ENCODE assay signal across 10 mouse cellular contexts in the genomic region with DNA sequence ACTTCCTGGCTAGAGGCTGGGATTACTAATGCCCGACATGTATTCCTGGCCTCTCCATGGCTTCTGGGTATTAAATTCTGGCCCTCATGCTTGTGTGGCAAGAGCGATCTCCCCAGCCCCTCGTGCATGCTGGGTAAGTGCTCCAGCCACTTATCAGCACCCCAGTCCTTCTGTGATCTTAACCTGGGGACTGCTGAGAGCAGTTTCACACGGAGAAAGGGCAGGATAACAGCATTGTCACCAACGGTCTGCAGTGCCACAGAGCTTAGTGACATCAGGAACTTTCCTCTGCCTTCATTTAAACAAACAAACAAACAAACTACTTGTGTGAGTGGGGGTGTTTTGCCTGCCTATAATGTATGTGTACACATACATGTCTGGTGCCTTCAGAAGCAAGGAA. TPM values are rescaled to one million over a fixed set of nuclear protein-coding genes. Genes with fewer than 3 reads are reported as not detected.
DNase-seq lines count a peak whose midpoint lies in the region; ATAC-seq and TF ChIP-seq lines count a peak whose summit lies in the region.
"Had no signal": no experiment of that assay in that cellular context is flagged by ENCODE, and none has a peak within 500 bp of the region (broad histone marks: within the 10 kb centered on the region; RNA-seq: fewer than 3 reads in every experiment).

No protein-coding gene starts in this region.

- TF ChIP-seq POLR2A in heart, adult 2 months (IDR thresholded peaks at IDR 0.05; ENCODE audit: insufficient read depth, low read depth, low read length) = no peak

- no peaks in the 10 kb centered on the region for H3K79me2 ChIP-seq in heart, adult 2 months (replicated peaks; ENCODE audit: control insufficient read depth, insufficient read depth, low read length)

- peak overlapping the region; percentile 75 for H3K4me2 ChIP-seq in heart, embryonic 15.5 days
- 0 out of 2 replicates have a peak overlapping the region, but pooled peaks have one; percentile 51 for H3K4me2 ChIP-seq in midbrain, embryonic 11.5 days
- H3K4me2 ChIP-seq in midbrain, embryonic 15.5 days = no peak overlapping the region
- no peak overlapping the region for H3K4me2 ChIP-seq in midbrain, embryonic 14.5 days (ENCODE audit: low read length)

- no peak overlapping the region for H3K27ac ChIP-seq in heart, embryonic 15.5 days
- no peak overlapping the region for H3K27ac ChIP-seq in heart, adult 2 months
- H3K27ac ChIP-seq in midbrain, embryonic 11.5 days (ENCODE audit: low read depth, low read length) = no peak overlapping the region
- H3K27ac ChIP-seq in midbrain, embryonic 15.5 days = no peak overlapping the region
- no peak overlapping the region for H3K27ac ChIP-seq in limb, embryonic 10.5 days
- no peak overlapping the region for H3K27ac ChIP-seq in midbrain, embryonic 14.5 days (replicated peaks; ENCODE audit: low read depth, low read length)

- peak overlapping the region; percentile 42 for H3K4me3 ChIP-seq in heart, embryonic 15.5 days
- H3K4me3 ChIP-seq in heart, adult 2 months = no peak overlapping the region
- no peak overlapping the region for H3K4me3 ChIP-seq in midbrain, embryonic 11.5 days (ENCODE audit: low read depth, low read length)
- H3K4me3 ChIP-seq in midbrain, embryonic 15.5 days = no peak overlapping the region
- H3K4me3 ChIP-seq in limb, embryonic 10.5 days = peak overlapping the region; percentile 42; the same call in 1 of the 2 replicates
- H3K4me3 ChIP-seq in midbrain, embryonic 14.5 days (replicated peaks; ENCODE audit: low read depth, low read length) = no peak overlapping the region

- DNase-seq in heart, adult 2 months = no peak
- DNase-seq in midbrain, embryonic 11.5 days (ENCODE audit: low spot score, missing footprints) = no peak
- DNase-seq in limb, embryonic 10.5 days (ENCODE audit: low spot score) = no peak
- no peak for DNase-seq in midbrain, embryonic 14.5 days
- no peak for DNase-seq in cerebellum, adult 9-10 months
- DNase-seq: cerebellum, postnatal 10 days; kidney, postnatal 36 days had no signal

- peaks cover 61% of the 10 kb centered on the region for H3K27me3 ChIP-seq in heart, embryonic 15.5 days
- H3K27me3 ChIP-seq in heart, adult 2 months (ENCODE audit: control insufficient read depth, insufficient read depth, low read length) = peaks cover 2% of the 10 kb centered on the region
- peaks cover 23% of the 10 kb centered on the region for H3K27me3 ChIP-seq in midbrain, embryonic 11.5 days (ENCODE audit: control insufficient read depth, insufficient read depth, low read length)
- H3K27me3 ChIP-seq in midbrain, embryonic 15.5 days (replicated peaks) = peaks cover 44% of the 10 kb centered on the region
- H3K27me3 ChIP-seq in limb, embryonic 10.5 days (ENCODE audit: low read depth, poor library complexity, severe bottlenecking) = peaks cover 60% of the 10 kb centered on the region
- H3K27me3 ChIP-seq in midbrain, embryonic 14.5 days (ENCODE audit: control insufficient read depth, insufficient read depth, low read length) = peaks cover 17% of the 10 kb centered on the region

- no peak for TF ChIP-seq EP300 in heart, adult 2 months (IDR thresholded peaks at IDR 0.05; ENCODE audit: insufficient read depth, low read depth, low read length)

- H3K4me1 ChIP-seq in heart, embryonic 15.5 days (replicated peaks) = peaks cover 19% of the 10 kb centered on the region
- H3K4me1 ChIP-seq in heart, adult 2 months (ENCODE audit: control insufficient read depth, insufficient read depth, low read length) = peaks cover 4% of the 10 kb centered on the region; the same call in 1 of the 2 replicates
- H3K4me1 ChIP-seq in midbrain, embryonic 11.5 days (ENCODE audit: control insufficient read depth, insufficient read depth, low read length) = peaks cover 3% of the 10 kb centered on the region; the same call in 1 of the 2 replicates
- peaks cover 11% of the 10 kb centered on the region for H3K4me1 ChIP-seq in midbrain, embryonic 15.5 days
- H3K4me1 ChIP-seq in limb, embryonic 10.5 days = peaks cover 36% of the 10 kb centered on the region
- peaks cover 17% of the 10 kb centered on the region; the same call in 1 of the 2 replicates for H3K4me1 ChIP-seq in midbrain, embryonic 14.5 days (ENCODE audit: control insufficient read depth, insufficient read depth, low read length)

- ATAC-seq in heart, embryonic 15.5 days (replicated peaks; ENCODE audit: insufficient number of reproducible peaks, insufficient read depth, low FRiP score, low read depth) = no peak
- ATAC-seq in midbrain, embryonic 11.5 days (ENCODE audit: low FRiP score) = no peak
- no peak for ATAC-seq in midbrain, embryonic 15.5 days (replicated peaks)
- ATAC-seq in midbrain, embryonic 14.5 days (ENCODE audit: low FRiP score, low TSS enrichment) = no peak
- ATAC-seq in granulocyte monocyte progenitor cell, adult 5-6 weeks (replicated peaks; ENCODE audit: poor library complexity, severe bottlenecking) = no peak

- H3K9me3 ChIP-seq in heart, embryonic 15.5 days (replicated peaks) = no peaks in the 10 kb centered on the region
- H3K9me3 ChIP-seq in midbrain, embryonic 11.5 days (ENCODE audit: control insufficient read depth, low read length) = no peaks in the 10 kb centered on the region
- no peaks in the 10 kb centered on the region for H3K9me3 ChIP-seq in midbrain, embryonic 15.5 days
- H3K9me3 ChIP-seq in limb, embryonic 10.5 days (replicated peaks) = no peaks in the 10 kb centered on the region
- no peaks in the 10 kb centered on the region for H3K9me3 ChIP-seq in midbrain, embryonic 14.5 days (ENCODE audit: control insufficient read depth, low read length)

- no peaks in the 10 kb centered on the region for H3K36me3 ChIP-seq in heart, embryonic 15.5 days
- H3K36me3 ChIP-seq in heart, adult 2 months (ENCODE audit: control insufficient read depth, insufficient read depth, low read length) = no peaks in the 10 kb centered on the region
- H3K36me3 ChIP-seq in midbrain, embryonic 11.5 days (ENCODE audit: control insufficient read depth, insufficient read depth, low read length) = no peaks in the 10 kb centered on the region
- no peaks in the 10 kb centered on the region for H3K36me3 ChIP-seq in midbrain, embryonic 15.5 days (replicated peaks)
- H3K36me3 ChIP-seq in limb, embryonic 10.5 days = no peaks in the 10 kb centered on the region
- no peaks in the 10 kb centered on the region for H3K36me3 ChIP-seq in midbrain, embryonic 14.5 days (ENCODE audit: control insufficient read depth, insufficient read depth, low read length)

- TF ChIP-seq CTCF in heart, adult 2 months (IDR thresholded peaks at IDR 0.05) = no peak

- intact Hi-C loops in heart, adult 2 months (cut with DNase I) = no loop called here

- 5% methylated on average over 5 of the region's 5 CpGs for WGBS in heart, embryonic 15.5 days
- 20% methylated on average over 5 of the region's 5 CpGs for WGBS in heart, adult 2 months
- 20% methylated on average over 5 of the region's 5 CpGs for WGBS in midbrain, embryonic 11.5 days
- WGBS in midbrain, embryonic 15.5 days = 15% methylated on average over 5 of the region's 5 CpGs
- WGBS in limb, embryonic 10.5 days = 10% methylated on average over 5 of the region's 5 CpGs
- WGBS in midbrain, embryonic 14.5 days = 17% methylated on average over 5 of the region's 5 CpGs

- no peak overlapping the region for H3K9ac ChIP-seq in heart, embryonic 15.5 days
- H3K9ac ChIP-seq in heart, adult 2 months (ENCODE audit: low read depth, low read length) = no peak overlapping the region
- H3K9ac ChIP-seq in midbrain, embryonic 11.5 days (ENCODE audit: low read length) = no peak overlapping the region
- H3K9ac ChIP-seq in midbrain, embryonic 15.5 days = no peak overlapping the region
- H3K9ac ChIP-seq in midbrain, embryonic 14.5 days (replicated peaks; ENCODE audit: low read length) = 0 out of 2 replicates have a peak overlapping the region, but pooled peaks have one; percentile 6

RNA-seq across cellular contexts. Expression of gene H2-DMb2, which starts 2.9 kb away (rescaled TPM):
- 0.69 and 2.5 TPM in 2 replicates for polyA plus RNA-seq in heart, embryonic 15.5 days (2015; fragmentation: Nextera tagmentation; extraction: Ambion mirVana)
- total RNA-seq in heart, adult 2 months (2021) = 1 to 10 TPM; 2.1 to 2.3 TPM
- polyA plus RNA-seq in heart, adult 2 months (2012; rRNA removed) = 2.3 and 7.6 TPM in 2 replicates
- polyA plus RNA-seq in midbrain, embryonic 11.5 days (2014; fragmentation: Nextera tagmentation; extraction: Ambion mirVana) = not detected in 2 replicates
- 0.27 and 0.65 TPM in 2 replicates for polyA plus RNA-seq in midbrain, embryonic 15.5 days (2015; fragmentation: Nextera tagmentation; extraction: Ambion mirVana)
- polyA plus RNA-seq in limb, embryonic 10.5 days (2016; fragmentation: Nextera tagmentation; extraction: Ambion mirVana) = 0.18 and 0.40 TPM in 2 replicates
- polyA plus RNA-seq in midbrain, embryonic 14.5 days (2014; fragmentation: Nextera tagmentation; extraction: Ambion mirVana) = 0.15 and 0.18 TPM in 2 replicates
- 3.2 and 3.6 TPM in 2 replicates for total RNA-seq in granulocyte monocyte progenitor cell, adult 5-6 weeks (2014; fragmentation: Nextera tagmentation)
- 3.8 and 7.1 TPM in 2 replicates for total RNA-seq in granulocyte monocyte progenitor cell, adult 5-6 weeks (2017)

RNA-seq across cellular contexts. Expression of gene H2-DMb1, which starts 12.6 kb away (rescaled TPM):
- polyA plus RNA-seq in heart, embryonic 15.5 days (2015; fragmentation: Nextera tagmentation; extraction: Ambion mirVana) = 0.34 and 3.2 TPM in 2 replicates
- 1 to 10 TPM; 1.6 to 2.2 TPM for total RNA-seq in heart, adult 2 months (2021)
- 8.9 and 19.1 TPM in 2 replicates for polyA plus RNA-seq in heart, adult 2 months (2012; rRNA removed)
- polyA plus RNA-seq in midbrain, embryonic 11.5 days (2014; fragmentation: Nextera tagmentation; extraction: Ambion mirVana) = 0.25 and 0.38 TPM in 2 replicates
- 0.79 and 1.2 TPM in 2 replicates for polyA plus RNA-seq in midbrain, embryonic 15.5 days (2015; fragmentation: Nextera tagmentation; extraction: Ambion mirVana)
- polyA plus RNA-seq in limb, embryonic 10.5 days (2016; fragmentation: Nextera tagmentation; extraction: Ambion mirVana) = 0.18 and 0.51 TPM in 2 replicates
- polyA plus RNA-seq in midbrain, embryonic 14.5 days (2014; fragmentation: Nextera tagmentation; extraction: Ambion mirVana) = 0.38 and 0.91 TPM in 2 replicates
- total RNA-seq in granulocyte monocyte progenitor cell, adult 5-6 weeks (2014; fragmentation: Nextera tagmentation) = 55.3 and 56.9 TPM in 2 replicates
- 47.9 and 48.5 TPM in 2 replicates for total RNA-seq in granulocyte monocyte progenitor cell, adult 5-6 weeks (2017)

RNA-seq across cellular contexts. Expression of gene Brd2, which starts 17.8 kb away (rescaled TPM):
- 59.0 and 77.7 TPM in 2 replicates for polyA plus RNA-seq in heart, embryonic 15.5 days (2015; fragmentation: Nextera tagmentation; extraction: Ambion mirVana)
- total RNA-seq in heart, adult 2 months (2021) = 10 to 100 TPM; 67.6 to 71.1 TPM
- polyA plus RNA-seq in heart, adult 2 months (2012; rRNA removed) = 78.9 and 118 TPM in 2 replicates
- polyA plus RNA-seq in midbrain, embryonic 11.5 days (2014; fragmentation: Nextera tagmentation; extraction: Ambion mirVana) = 98.7 and 99.2 TPM in 2 replicates
- 137 and 140 TPM in 2 replicates for polyA plus RNA-seq in midbrain, embryonic 15.5 days (2015; fragmentation: Nextera tagmentation; extraction: Ambion mirVana)
- 140 and 145 TPM in 2 replicates for polyA plus RNA-seq in limb, embryonic 10.5 days (2016; fragmentation: Nextera tagmentation; extraction: Ambion mirVana)
- 160 and 171 TPM in 2 replicates for polyA plus RNA-seq in midbrain, embryonic 14.5 days (2014; fragmentation: Nextera tagmentation; extraction: Ambion mirVana)
- 165 and 218 TPM in 2 replicates for total RNA-seq in granulocyte monocyte progenitor cell, adult 5-6 weeks (2014; fragmentation: Nextera tagmentation)
- total RNA-seq in granulocyte monocyte progenitor cell, adult 5-6 weeks (2017) = 273 and 284 TPM in 2 replicates

RNA-seq across cellular contexts. Expression of gene H2-DMa, which starts 20.9 kb away (rescaled TPM):
- polyA plus RNA-seq in heart, embryonic 15.5 days (2015; fragmentation: Nextera tagmentation; extraction: Ambion mirVana) = 6.0 and 13.6 TPM in 2 replicates
- 1 to 10 TPM; 4.0 to 7.5 TPM for total RNA-seq in heart, adult 2 months (2021)
- polyA plus RNA-seq in heart, adult 2 months (2012; rRNA removed) = 12.2 and 21.3 TPM in 2 replicates
- polyA plus RNA-seq in midbrain, embryonic 11.5 days (2014; fragmentation: Nextera tagmentation; extraction: Ambion mirVana) = 8.0 and 9.5 TPM in 2 replicates
- 17.2 and 18.8 TPM in 2 replicates for polyA plus RNA-seq in midbrain, embryonic 15.5 days (2015; fragmentation: Nextera tagmentation; extraction: Ambion mirVana)
- 4.2 and 5.3 TPM in 2 replicates for polyA plus RNA-seq in limb, embryonic 10.5 days (2016; fragmentation: Nextera tagmentation; extraction: Ambion mirVana)
- polyA plus RNA-seq in midbrain, embryonic 14.5 days (2014; fragmentation: Nextera tagmentation; extraction: Ambion mirVana) = 16.7 and 20.4 TPM in 2 replicates
- total RNA-seq in granulocyte monocyte progenitor cell, adult 5-6 weeks (2014; fragmentation: Nextera tagmentation) = 97.2 and 116 TPM in 2 replicates
- total RNA-seq in granulocyte monocyte progenitor cell, adult 5-6 weeks (2017) = 40.2 and 41.8 TPM in 2 replicates

RNA-seq across cellular contexts. Expression of gene Tap1, which starts 47.1 kb away (rescaled TPM):
- 2.4 and 8.0 TPM in 2 replicates for polyA plus RNA-seq in heart, embryonic 15.5 days (2015; fragmentation: Nextera tagmentation; extraction: Ambion mirVana)
- total RNA-seq in heart, adult 2 months (2021) = 1 to 10 TPM; 3.4 to 7.2 TPM
- 10.9 and 11.7 TPM in 2 replicates for polyA plus RNA-seq in heart, adult 2 months (2012; rRNA removed)
- 0.77 and 1.7 TPM in 2 replicates for polyA plus RNA-seq in midbrain, embryonic 11.5 days (2014; fragmentation: Nextera tagmentation; extraction: Ambion mirVana)
- polyA plus RNA-seq in midbrain, embryonic 15.5 days (2015; fragmentation: Nextera tagmentation; extraction: Ambion mirVana) = 2.3 and 3.1 TPM in 2 replicates
- 1.6 and 3.2 TPM in 2 replicates for polyA plus RNA-seq in limb, embryonic 10.5 days (2016; fragmentation: Nextera tagmentation; extraction: Ambion mirVana)
- 1.1 and 2.9 TPM in 2 replicates for polyA plus RNA-seq in midbrain, embryonic 14.5 days (2014; fragmentation: Nextera tagmentation; extraction: Ambion mirVana)
- total RNA-seq in granulocyte monocyte progenitor cell, adult 5-6 weeks (2014; fragmentation: Nextera tagmentation) = 45.4 and 60.7 TPM in 2 replicates
- total RNA-seq in granulocyte monocyte progenitor cell, adult 5-6 weeks (2017) = 81.6 and 89.7 TPM in 2 replicates

Comparison
In these comparisons a context has a peak if more than half of its experiments do, and no peak if none do; other contexts are left out.
1. H3K4me2 ChIP-seq: peak in heart, embryonic 15.5 days (single experiment) and midbrain, embryonic 11.5 days (single experiment); none in midbrain, embryonic 15.5 days (single experiment) and midbrain, embryonic 14.5 days (single experiment).
2. H3K4me3 ChIP-seq: peak in heart, embryonic 15.5 days (single experiment) and limb, embryonic 10.5 days (single experiment); none in heart, adult 2 months (single experiment), midbrain, embryonic 11.5 days (single experiment), midbrain, embryonic 15.5 days (single experiment) and midbrain, embryonic 14.5 days (single experiment).